Mouse (Mus musculus) fibroblast of lung, adult 2 months (primary cell): ENCODE results near the gene Tfap2e.

Experiments
- DNase-seq: peaks from one replicate; pipeline ENCODE4 v3.0.0-alpha.2; 2011; ENCODE audit warnings: low read depth

Gene Tfap2e

GRCm38 (mm10) chr4:126752024-126752607, 16.1 kb upstream of the Tfap2e start:
- no peak for DNase-seq

DNA sequence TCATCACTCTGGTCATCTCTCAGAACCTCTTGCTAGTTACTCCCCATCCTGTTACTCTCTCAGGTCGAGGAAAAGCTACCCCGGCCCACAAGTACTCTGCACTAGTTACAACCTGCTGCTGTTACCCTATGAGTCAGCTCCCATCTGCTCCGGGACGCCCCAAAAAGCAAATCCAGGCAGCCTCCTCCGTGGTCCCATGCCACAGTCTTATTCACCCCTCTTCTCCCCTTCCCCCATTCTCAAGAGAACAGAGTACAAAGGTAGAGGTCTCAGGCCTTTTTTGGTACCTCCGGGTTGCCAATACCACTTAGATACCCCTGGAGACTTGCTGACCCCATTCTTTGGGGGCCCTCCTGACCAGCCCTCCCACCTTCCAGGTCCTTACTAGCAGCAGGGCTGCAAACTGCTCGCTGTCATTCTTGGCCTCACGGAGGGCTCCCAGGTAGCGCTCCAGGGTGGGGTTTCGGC, 15.6 kb upstream of the Tfap2e start:
- no peak for DNase-seq

- no peak for DNase-seq
Measured at GRCm38 (mm10) chr4:126750863-126751555, 15.0 kb upstream of the Tfap2e start.

DNA sequence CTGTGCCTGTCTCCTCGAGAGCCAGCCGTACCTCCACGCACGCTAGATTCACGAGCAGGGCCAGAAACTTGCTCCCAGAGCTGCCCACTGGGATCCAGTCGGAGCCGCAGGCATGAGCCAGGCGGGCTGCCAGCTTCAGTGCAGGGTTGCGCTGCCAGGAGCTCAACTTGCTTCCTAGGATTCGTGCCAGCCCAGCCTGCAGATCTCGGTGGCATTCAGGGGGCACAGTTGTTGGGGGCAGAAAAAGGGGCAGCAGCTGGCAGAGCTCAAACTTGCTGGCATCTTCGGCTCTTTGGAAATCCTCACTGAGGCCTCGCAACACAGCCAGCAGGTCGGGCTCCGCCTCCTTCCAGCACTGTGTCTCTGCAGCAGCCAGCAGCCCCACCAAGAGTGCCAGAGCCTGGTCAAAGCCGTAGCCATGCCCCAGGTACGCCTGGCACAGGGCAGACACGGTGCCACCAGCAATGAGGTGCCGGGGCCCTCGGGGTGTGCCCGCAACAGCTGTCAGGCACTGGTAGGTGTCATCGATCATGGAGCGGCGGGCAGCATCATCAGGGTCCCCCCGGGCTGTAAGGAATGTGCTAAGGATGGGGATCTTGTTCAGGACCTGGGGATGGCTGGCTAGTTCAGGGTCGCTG, 14.1 kb upstream of the Tfap2e start:
- no peak for DNase-seq

DNA sequence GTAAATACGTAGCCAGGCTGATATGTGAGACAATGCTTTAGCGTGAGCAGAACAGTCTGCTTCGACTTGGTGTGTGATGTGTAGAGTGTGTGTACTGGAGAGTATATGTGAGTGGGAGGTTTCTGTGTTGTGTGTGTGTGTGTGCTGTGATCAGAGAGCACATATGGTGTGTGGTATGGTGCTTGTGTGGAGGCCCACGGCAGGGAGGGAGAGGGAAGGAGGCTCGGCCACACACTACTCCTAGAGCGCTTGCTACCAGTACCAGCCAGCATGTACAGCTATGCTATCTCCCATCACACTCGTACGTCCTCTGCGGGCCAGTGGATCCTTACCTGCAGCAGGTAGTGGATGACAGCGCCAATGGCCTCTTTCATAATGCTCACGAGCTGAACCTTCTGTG, 13.5 kb upstream of the Tfap2e start:
- no peak for DNase-seq

DNA sequence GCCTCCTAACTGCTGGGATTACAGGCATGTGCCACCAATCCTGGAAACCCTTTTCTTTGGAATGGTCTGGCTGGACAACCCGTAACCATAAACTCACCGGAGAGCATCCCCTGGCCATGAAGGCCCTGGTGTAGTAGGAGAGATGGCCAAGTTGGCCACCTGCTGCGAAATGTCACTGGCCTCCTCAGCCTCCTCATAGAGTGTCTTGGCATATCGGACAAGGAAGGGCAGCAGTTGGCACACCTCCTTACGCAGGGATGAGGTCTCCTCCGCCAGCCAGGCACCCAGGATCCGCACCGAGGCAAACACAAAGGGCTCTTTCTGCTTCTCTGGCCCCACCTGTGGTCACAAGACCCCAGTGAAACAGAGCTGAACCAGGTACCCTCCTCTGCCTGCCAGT, 12.3 kb upstream of the Tfap2e start:
- DNase-seq, result no peak

- DNase-seq, result no peak
Measured at GRCm38 (mm10) chr4:126746194-126746840, 10.3 kb upstream of the Tfap2e start.

DNA sequence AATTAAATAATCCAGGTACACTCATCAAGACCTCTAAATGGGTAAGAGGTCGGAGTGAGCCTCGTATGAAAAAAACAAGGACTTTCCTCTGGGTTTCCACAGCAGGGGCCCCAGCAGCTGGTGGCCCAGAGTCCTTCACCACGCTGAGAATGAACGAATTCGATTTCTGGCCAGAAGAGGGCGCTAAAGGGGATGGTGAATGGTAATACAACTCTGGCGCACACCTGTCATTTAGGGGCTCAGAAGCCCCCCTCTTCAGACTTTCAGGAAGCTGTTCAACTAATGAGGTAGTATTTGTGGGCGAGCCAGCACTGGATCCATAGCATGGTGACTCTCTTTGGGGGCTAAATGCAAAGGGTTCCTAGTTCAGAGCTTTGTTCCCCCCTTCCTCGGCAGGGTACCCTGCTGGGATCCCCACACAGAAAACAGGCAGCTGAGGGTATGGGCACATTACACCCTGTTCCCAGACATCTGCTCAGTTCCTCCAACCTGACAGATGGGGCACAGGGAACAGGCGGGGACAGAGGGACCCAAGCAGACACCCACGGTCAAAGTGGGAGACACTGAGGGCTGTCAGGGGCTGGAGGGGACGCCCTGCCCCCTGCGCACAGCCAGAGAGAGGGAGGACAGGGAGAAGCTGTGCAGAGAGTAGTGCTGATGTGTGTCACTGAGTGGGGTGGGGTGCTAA, 9.6 kb upstream of the Tfap2e start:
- no peak for DNase-seq

DNA sequence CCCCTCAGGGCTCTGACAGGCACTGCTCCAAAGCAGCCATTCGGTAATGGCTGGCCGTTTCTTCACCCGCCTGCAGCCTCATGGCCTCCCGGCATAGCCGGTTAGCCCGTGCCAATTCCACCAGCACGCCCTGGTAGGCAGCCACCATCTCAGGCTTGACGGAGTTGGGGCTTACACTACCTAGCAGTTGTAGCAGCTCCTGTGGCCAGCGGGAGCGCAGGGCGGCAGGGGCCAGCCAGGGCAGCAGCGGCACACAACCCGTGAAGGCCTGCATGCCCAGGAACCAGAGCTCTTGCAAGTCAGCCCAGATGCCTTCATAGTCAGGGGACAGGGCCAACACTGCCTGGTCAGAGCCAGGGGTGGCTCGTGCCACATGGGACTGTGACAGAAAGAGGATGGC, 8.8 kb upstream of the Tfap2e start:
- DNase-seq, result no peak

- DNase-seq, result no peak
Measured at GRCm38 (mm10) chr4:126743713-126744112, 7.7 kb upstream of the Tfap2e start.

- no peak for DNase-seq
Measured at GRCm38 (mm10) chr4:126742976-126743375, 6.9 kb upstream of the Tfap2e start.

- DNase-seq, result peak; percentile 32
Measured at GRCm38 (mm10) chr4:126741448-126741847, 5.4 kb upstream of the Tfap2e start.

- no peak for DNase-seq
Measured at GRCm38 (mm10) chr4:126739966-126740676, 4.1 kb upstream of the Tfap2e start.

GRCm38 (mm10) chr4:126735382-126736000, 549 bp downstream of the Tfap2e start:
- DNase-seq, result no peak

- no peak for DNase-seq
Measured at GRCm38 (mm10) chr4:126734700-126735381, 1.2 kb downstream of the Tfap2e start.

DNA sequence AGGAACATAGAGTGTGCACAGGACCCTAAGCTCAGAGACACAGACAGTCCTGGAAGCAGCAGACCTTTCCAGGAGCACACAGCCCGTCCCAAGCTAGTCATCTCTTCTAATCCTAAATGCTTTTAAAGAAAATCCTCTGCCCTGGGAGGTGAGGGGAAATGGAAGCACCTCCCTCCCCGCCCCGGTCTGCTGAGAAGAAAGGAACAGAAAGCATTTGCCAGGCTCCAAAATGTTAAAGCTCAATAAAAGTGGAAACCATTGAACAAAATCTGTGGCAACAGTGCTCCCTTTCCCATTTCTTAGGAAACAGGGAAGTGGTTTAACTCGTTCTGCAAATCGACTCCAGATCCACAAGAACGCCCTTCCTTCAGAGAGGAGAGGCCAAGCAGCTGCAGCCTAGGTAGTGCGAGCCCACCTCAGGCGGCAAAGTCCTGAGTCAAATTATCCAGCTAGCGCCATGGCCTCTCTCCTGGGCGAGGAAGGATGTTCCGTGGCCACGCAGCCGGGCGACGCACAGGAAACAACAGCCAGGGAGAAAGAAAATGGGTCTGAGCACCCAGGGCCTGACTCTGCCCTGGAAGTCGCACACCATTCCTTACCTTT, 1.9 kb downstream of the Tfap2e start:
- DNase-seq, result no peak

DNA sequence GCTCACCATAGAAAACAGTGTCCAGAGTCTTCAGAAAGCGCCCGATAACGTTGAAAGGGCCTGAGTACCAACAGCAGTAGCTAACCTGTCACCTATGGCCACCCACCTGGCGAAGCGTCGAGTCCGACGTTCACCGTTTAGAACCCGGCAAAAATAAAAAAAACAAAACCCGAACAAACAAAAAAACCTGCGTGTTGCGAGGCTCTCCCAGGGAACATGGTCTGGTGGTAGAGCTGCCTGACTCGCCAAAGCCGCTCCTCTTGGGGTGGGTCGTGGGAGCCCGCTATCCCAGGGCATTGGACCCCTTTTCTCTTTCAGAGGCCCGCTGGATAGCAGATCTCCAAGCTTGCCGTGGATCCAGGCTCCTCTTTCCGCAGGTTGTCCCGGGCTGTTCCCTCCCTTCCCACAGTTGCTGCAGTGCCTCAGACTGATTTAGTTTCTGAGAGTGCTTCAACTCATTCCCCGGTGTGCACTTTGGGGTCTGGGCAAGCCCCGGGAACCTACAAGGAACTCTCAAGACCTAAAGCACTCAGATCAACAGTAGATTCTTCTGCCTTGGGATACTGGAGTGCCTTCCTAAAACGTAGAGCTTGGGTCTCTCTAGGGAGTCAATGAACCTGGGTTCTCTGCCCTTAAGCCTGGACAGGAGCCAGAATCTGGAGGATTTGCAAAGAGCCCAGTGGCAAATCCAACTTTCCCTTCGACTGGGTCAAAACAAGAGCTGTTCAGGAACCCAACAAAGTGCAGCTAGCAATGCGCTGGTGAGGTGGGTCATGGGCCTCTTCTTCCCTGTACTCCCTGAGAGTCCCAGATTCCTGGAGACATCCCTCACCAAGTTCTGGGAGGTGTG, 3.3 kb downstream of the Tfap2e start:
- no peak for DNase-seq

DNA sequence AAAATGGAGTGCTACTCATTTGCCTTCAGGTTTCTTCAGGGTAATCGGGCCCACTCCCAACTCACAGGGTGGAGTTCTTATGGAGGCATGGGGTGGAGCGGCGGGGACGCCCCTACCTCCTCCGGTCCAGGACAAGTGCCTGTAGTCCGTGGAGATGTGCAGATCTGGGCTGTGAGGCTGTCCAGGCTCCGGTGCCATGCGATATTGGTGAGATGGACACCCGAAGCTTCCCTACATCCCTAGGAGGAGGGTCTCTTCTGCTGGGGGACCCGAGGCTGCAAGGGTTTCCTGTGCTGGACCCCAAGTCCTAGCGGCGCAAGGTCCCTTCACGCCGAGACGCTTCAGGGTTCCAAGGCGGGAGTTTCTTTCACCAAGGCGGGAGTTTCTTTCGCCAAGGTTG, 3.9 kb downstream of the Tfap2e start:
- no peak for DNase-seq

DNA sequence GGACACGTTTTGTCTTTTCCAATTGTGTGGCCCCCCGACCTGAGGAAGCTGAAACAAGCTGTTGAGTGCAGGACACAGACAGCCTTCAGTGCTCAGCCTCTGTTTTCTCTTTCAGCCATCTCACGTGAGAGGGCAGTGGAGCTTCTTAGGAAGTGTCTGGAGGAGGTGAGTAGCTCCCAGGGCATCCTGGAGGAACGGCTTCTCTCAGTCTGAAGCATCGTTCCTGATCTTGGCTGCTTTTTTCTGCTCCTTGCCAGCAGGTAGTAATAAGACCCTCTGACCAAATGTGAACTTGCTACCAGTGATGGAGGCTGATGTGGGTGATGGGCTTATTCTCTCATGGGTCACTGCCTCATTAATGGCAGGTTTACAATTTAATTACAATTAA, 28.6 kb downstream of the Tfap2e start:
- DNase-seq, result no peak
